ENCODE assay signal across 8 mouse cellular contexts in the genomic region with DNA sequence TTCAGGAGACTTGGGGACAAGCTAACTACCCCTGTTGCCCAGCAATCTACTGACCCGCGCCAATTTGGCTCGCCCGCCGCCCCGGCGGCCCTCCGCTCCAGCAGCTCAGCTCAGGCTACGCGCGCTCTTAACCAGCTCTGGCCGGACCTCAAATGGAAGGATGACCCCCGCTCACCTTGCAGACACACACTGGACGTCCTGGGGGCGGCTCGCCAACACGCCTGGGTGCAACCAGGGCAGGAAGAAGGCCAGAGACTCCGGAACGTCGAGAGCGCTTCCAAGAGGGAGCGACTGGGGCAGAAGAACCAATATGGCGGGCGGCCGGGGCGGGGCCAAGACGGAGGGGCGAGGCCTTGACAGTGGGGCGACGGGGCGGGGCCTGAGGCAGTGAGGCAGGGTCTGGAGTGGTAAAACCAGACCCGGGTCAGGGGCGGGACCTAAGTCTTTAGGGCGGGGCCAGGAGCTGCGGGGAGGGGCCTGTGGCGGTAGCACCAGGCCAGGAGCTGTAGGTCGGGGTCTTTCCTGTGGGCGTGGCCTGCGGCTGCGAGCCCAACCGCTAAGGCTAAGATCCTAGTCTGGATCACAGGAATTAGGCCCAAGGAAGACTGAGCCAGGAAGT. TPM values are rescaled to one million over a fixed set of nuclear protein-coding genes. Genes with fewer than 3 reads are reported as not detected.
DNase-seq lines count a peak whose midpoint lies in the region; ATAC-seq and TF ChIP-seq lines count a peak whose summit lies in the region.

A gene (minus strand): TSS at position 503 of the 619 bp plus-strand sequence.

- peak; percentile 68 for TF ChIP-seq POLR2A in CH12.LX (IDR thresholded peaks at IDR 0.05; ENCODE audit: low read depth, low read length)

- H3K27me3 ChIP-seq in CH12.LX (replicated peaks) = no peaks in the 10 kb centered on the region
- 0 out of 2 replicates have a peak, but pooled peaks cover 4% of the 10 kb centered on the region for H3K27me3 ChIP-seq in forebrain, embryonic 12.5 days
- no peaks in the 10 kb centered on the region for H3K27me3 ChIP-seq in heart, postnatal 0 days (ENCODE audit: control insufficient read depth, insufficient read depth, low read length)
- H3K27me3 ChIP-seq in liver, postnatal 0 days (ENCODE audit: insufficient read depth, low read length) = no peaks in the 10 kb centered on the region
- no peaks in the 10 kb centered on the region for H3K27me3 ChIP-seq in neural tube, embryonic 14.5 days (ENCODE audit: control insufficient read depth, insufficient read depth, low read length)

- no peak for TF ChIP-seq CTCF in CH12.LX (conservative IDR thresholded peaks at IDR 0.05 in 1 of 2, IDR thresholded peaks at IDR 0.05 in 1 of 2; ENCODE audit: low read depth in 2 of 2, low read length in 2 of 2)
- no peak for TF ChIP-seq CTCF in heart, postnatal 0 days (IDR thresholded peaks at IDR 0.05; ENCODE audit: low read depth)
- no peak for TF ChIP-seq CTCF in liver, postnatal 0 days (IDR thresholded peaks at IDR 0.05; ENCODE audit: low read depth)

- H3K4me3 ChIP-seq in CH12.LX (replicated peaks in 1 of 3; ENCODE audit: low read depth in 2 of 3, low read length in 2 of 3, poor library complexity in 1 of 3) = peak within 1 kb of the TSS; percentile 64 to 89 (median 81)
- peak within 1 kb of the TSS; percentile 59 for H3K4me3 ChIP-seq in forebrain, embryonic 12.5 days (replicated peaks)
- H3K4me3 ChIP-seq in heart, postnatal 0 days (ENCODE audit: low read depth, low read length) = peak within 1 kb of the TSS; percentile 78
- H3K4me3 ChIP-seq in liver, postnatal 0 days (ENCODE audit: low read depth, low read length) = peak within 1 kb of the TSS; percentile 76
- H3K4me3 ChIP-seq in neural tube, embryonic 14.5 days (ENCODE audit: low read depth, low read length) = peak within 1 kb of the TSS; percentile 58

- WGBS in forebrain, embryonic 12.5 days = 17% methylated on average over 39 of the region's 41 CpGs
- 11% methylated on average over 41 of the region's 41 CpGs for WGBS in heart, postnatal 0 days
- 17% methylated on average over 38 of the region's 41 CpGs for WGBS in liver, postnatal 0 days (ENCODE audit: insufficient replicate concordance)
- WGBS in neural tube, embryonic 14.5 days = 16% methylated on average over 40 of the region's 41 CpGs

- TF ChIP-seq RAD21 in CH12.LX (IDR thresholded peaks at IDR 0.05; ENCODE audit: low read depth, low read length) = no peak

- H3K9me3 ChIP-seq in CH12.LX (replicated peaks; ENCODE audit: low read length) = no peaks in the 10 kb centered on the region
- no peaks in the 10 kb centered on the region for H3K9me3 ChIP-seq in forebrain, embryonic 12.5 days
- no peaks in the 10 kb centered on the region for H3K9me3 ChIP-seq in heart, postnatal 0 days (replicated peaks; ENCODE audit: control insufficient read depth, low read length)
- no peaks in the 10 kb centered on the region for H3K9me3 ChIP-seq in liver, postnatal 0 days (ENCODE audit: low read length)
- H3K9me3 ChIP-seq in neural tube, embryonic 14.5 days (ENCODE audit: control insufficient read depth, low read length) = no peaks in the 10 kb centered on the region

- peak; percentile 99 for ATAC-seq in forebrain, embryonic 12.5 days (ENCODE audit: low FRiP score)
- ATAC-seq in heart, postnatal 0 days (ENCODE audit: insufficient read depth, low read depth) = peak; percentile 98
- peak; percentile 92 for ATAC-seq in liver, postnatal 0 days
- peak; percentile 98 for ATAC-seq in neural tube, embryonic 14.5 days (ENCODE audit: low read depth)

- in situ Hi-C loops in CH12.LX (cut with MboI; ENCODE audit: low pct_ligation_motif_present, low pct_unique_long_range_greater_than_20kb, low sequenced_read_pairs) = no loop called here

- peak within 1 kb of the TSS; percentile 71 for H3K4me2 ChIP-seq in CH12.LX (ENCODE audit: insufficient read depth, low read depth, poor library complexity, severe bottlenecking)
- peak within 1 kb of the TSS; percentile 56 for H3K4me2 ChIP-seq in forebrain, embryonic 12.5 days
- H3K4me2 ChIP-seq in heart, postnatal 0 days (ENCODE audit: low read depth, low read length) = peak within 1 kb of the TSS; percentile 69
- H3K4me2 ChIP-seq in liver, postnatal 0 days (ENCODE audit: low read depth, low read length) = peak within 1 kb of the TSS; percentile 73
- H3K4me2 ChIP-seq in neural tube, embryonic 14.5 days (ENCODE audit: low read depth, low read length) = peak within 1 kb of the TSS; percentile 61

- peaks cover 0 to 21% of the 10 kb centered on the region in 2 experiments for H3K36me3 ChIP-seq in CH12.LX (replicated peaks in 1 of 2; ENCODE audit: control insufficient read depth in 1 of 2, insufficient read depth in 1 of 2, low read length in 1 of 2)
- no peaks in the 10 kb centered on the region for H3K36me3 ChIP-seq in forebrain, embryonic 12.5 days (replicated peaks)
- 0 out of 2 replicates have a peak, but pooled peaks cover 9% of the 10 kb centered on the region for H3K36me3 ChIP-seq in heart, postnatal 0 days (replicated peaks; ENCODE audit: control insufficient read depth, insufficient read depth, low read length)
- H3K36me3 ChIP-seq in liver, postnatal 0 days (replicated peaks; ENCODE audit: insufficient read depth, low read length) = no peaks in the 10 kb centered on the region
- no peaks in the 10 kb centered on the region for H3K36me3 ChIP-seq in neural tube, embryonic 14.5 days (ENCODE audit: control insufficient read depth, insufficient read depth, low read length)

- dilution Hi-C loops in CH12.LX (cut with MboI; ENCODE audit: extremely low pct_ligation_motif_present, extremely low pct_unique_long_range_greater_than_20kb, low sequenced_read_pairs) = no loop called here

- DNase-seq in CH12.LX (ENCODE audit: extremely low read depth) = peak; percentile 86
- DNase-seq in c-Kit-positive CD71-positive TER-119-negative erythroid progenitor cells, embryonic 14.5 days (ENCODE audit: low read depth) = peak; percentile 72
- peak; percentile 73 for DNase-seq in heart, postnatal 0 days (ENCODE audit: low spot score)
- peak; percentile 97 for DNase-seq in kidney, postnatal 4 days
- DNase-seq in liver, postnatal 0 days = peak; percentile 94
- peak; percentile 98 for DNase-seq in testis, postnatal 10 days (ENCODE audit: low spot score)

- H3K9ac ChIP-seq in CH12.LX (ENCODE audit: insufficient read depth, low read depth) = peak within 1 kb of the TSS; percentile 78
- peak within 1 kb of the TSS; percentile 68 for H3K9ac ChIP-seq in forebrain, embryonic 12.5 days
- H3K9ac ChIP-seq in heart, postnatal 0 days (replicated peaks; ENCODE audit: low read depth, low read length) = peak within 1 kb of the TSS; percentile 73
- H3K9ac ChIP-seq in liver, postnatal 0 days (replicated peaks) = peak within 1 kb of the TSS; percentile 79
- peak within 1 kb of the TSS; percentile 59 for H3K9ac ChIP-seq in neural tube, embryonic 14.5 days (replicated peaks; ENCODE audit: low read depth, low read length)

- no peak for TF ChIP-seq EP300 in CH12.LX (IDR thresholded peaks at IDR 0.05; ENCODE audit: low read length)
- TF ChIP-seq EP300 in heart, postnatal 0 days (IDR thresholded peaks at IDR 0.05; ENCODE audit: low read depth) = no peak
- TF ChIP-seq EP300 in liver, postnatal 0 days (IDR thresholded peaks at IDR 0.05; ENCODE audit: low read depth) = no peak

- peaks cover 4 to 13% of the 10 kb centered on the region in 2 experiments; a peak in 1 of 4 replicates for H3K4me1 ChIP-seq in CH12.LX (ENCODE audit: control insufficient read depth in 1 of 2, insufficient read depth in 2 of 2)
- H3K4me1 ChIP-seq in forebrain, embryonic 12.5 days = peaks cover 4% of the 10 kb centered on the region
- H3K4me1 ChIP-seq in heart, postnatal 0 days (ENCODE audit: control insufficient read depth, insufficient read depth) = no peaks in the 10 kb centered on the region
- peaks cover 5% of the 10 kb centered on the region for H3K4me1 ChIP-seq in liver, postnatal 0 days (ENCODE audit: insufficient read depth)
- H3K4me1 ChIP-seq in neural tube, embryonic 14.5 days (ENCODE audit: control insufficient read depth, insufficient read depth, low read length) = no peaks in the 10 kb centered on the region; the same call in 1 of the 2 replicates

- peaks cover 41% of the 10 kb centered on the region for H3K79me2 ChIP-seq in CH12.LX (replicated peaks; ENCODE audit: control insufficient read depth, extremely low read depth, insufficient read depth, poor library complexity, severe bottlenecking)

- H3K27ac ChIP-seq in CH12.LX (ENCODE audit: insufficient read depth, low read depth) = peak within 1 kb of the TSS; percentile 29
- peak within 1 kb of the TSS; percentile 56; the same call in 1 of the 2 replicates for H3K27ac ChIP-seq in forebrain, embryonic 12.5 days
- H3K27ac ChIP-seq in heart, postnatal 0 days (ENCODE audit: low read depth) = peak within 1 kb of the TSS; percentile 84
- H3K27ac ChIP-seq in liver, postnatal 0 days (ENCODE audit: low read depth) = peak within 1 kb of the TSS; percentile 90
- peak within 1 kb of the TSS; percentile 66 for H3K27ac ChIP-seq in neural tube, embryonic 14.5 days (ENCODE audit: low read depth, low read length)

TF ChIP-seq in CH12.LX, 34 proteins besides CTCF, POLR2A, EP300 and RAD21:
- TF ChIP-seq NRF1 (IDR thresholded peaks at IDR 0.05; ENCODE audit: low read depth, low read length) = no peak
- TF ChIP-seq NELFE (IDR thresholded peaks at IDR 0.05; ENCODE audit: low read depth, low read length) = peak; percentile 57; the same call in 1 of the 2 replicates
- TF ChIP-seq RCOR1 (conservative IDR thresholded peaks at IDR 0.05; ENCODE audit: low read depth, low read length) = no peak

RNA-seq across cellular contexts. Expression of the gene that starts here (rescaled TPM):
- total RNA-seq in CH12.LX (2012; rRNA removed) (21.5 and 26.5 TPM in 2 replicates), CH12.LX (2014; rRNA removed) (58.3 and 60.9 TPM in 2 replicates)
- 35.1 and 36.2 TPM in 2 replicates for polyA plus RNA-seq in CH12.LX (2012; ENCODE audit: insufficient read length, low read depth)
- 46.3 and 46.7 TPM in 2 replicates for polyA plus RNA-seq in forebrain, embryonic 12.5 days (2016; fragmentation: Nextera tagmentation; extraction: Ambion mirVana)
- total RNA-seq in heart, postnatal 0 days (2014; rRNA removed; ENCODE audit: low replicate concordance) = 17.2 and 28.9 TPM in 2 replicates
- 37.3 and 40.5 TPM in 2 replicates for polyA plus RNA-seq in heart, postnatal 0 days (2015; fragmentation: Nextera tagmentation; extraction: Ambion mirVana)
- 44.0 and 47.1 TPM in 2 replicates for polyA plus RNA-seq in liver, postnatal 0 days (2015; fragmentation: Nextera tagmentation; extraction: Ambion mirVana)
- polyA plus RNA-seq in neural tube, embryonic 14.5 days (2014; fragmentation: Nextera tagmentation; extraction: Ambion mirVana) = 63.8 and 70.9 TPM in 2 replicates

Comparison
In these comparisons a context has a peak if more than half of its experiments do, and no peak if none do; other contexts are left out.
1. Peak in every context shown above with its lines: DNase-seq, ATAC-seq, H3K4me3 ChIP-seq and H3K27ac ChIP-seq.
2. H3K27ac ChIP-seq: peak in every context shown above with its lines; median percentile 90 in liver, postnatal 0 days; 84 in heart, postnatal 0 days; 66 in neural tube, embryonic 14.5 days; 56 in forebrain, embryonic 12.5 days; 29 in CH12.LX.